Comparison of ENCODE assay signal across 18 mouse cellular contexts in genomic region chr1:152593831-152594549, GRCm38 (mm10).
DNase-seq lines count a peak whose midpoint lies in the region; ATAC-seq lines count a peak whose summit lies in the region.
"Had no signal": no experiment of that assay in that cellular context is flagged by ENCODE, and none has a peak within 500 bp of the region (broad histone marks: within the 10 kb centered on the region; RNA-seq: fewer than 3 reads in every experiment).

No protein-coding gene starts in this region.

- H3K9me3 ChIP-seq in kidney, embryonic 16.5 days (ENCODE audit: low read length) = no peaks in the 10 kb centered on the region
- H3K9me3 ChIP-seq in heart, embryonic 16.5 days (replicated peaks; ENCODE audit: control insufficient read depth, low read length) = no peaks in the 10 kb centered on the region
- H3K9me3 ChIP-seq: embryonic facial prominence, embryonic 15.5 days; hindbrain, embryonic 15.5 days; midbrain, embryonic 12.5 days; neural tube, embryonic 12.5 days had no signal

- H3K4me2 ChIP-seq in kidney, embryonic 16.5 days (replicated peaks; ENCODE audit: low read depth, low read length) = no peak overlapping the region
- H3K4me2 ChIP-seq in heart, embryonic 16.5 days (ENCODE audit: low read depth, low read length) = no peak overlapping the region
- H3K4me2 ChIP-seq: embryonic facial prominence, embryonic 15.5 days; hindbrain, embryonic 15.5 days; midbrain, embryonic 12.5 days; neural tube, embryonic 12.5 days had no signal

- ATAC-seq in kidney, embryonic 16.5 days (ENCODE audit: low FRiP score, low TSS enrichment) = no peak
- ATAC-seq in heart, embryonic 16.5 days (replicated peaks; ENCODE audit: extremely low read depth, insufficient read depth, low FRiP score) = no peak
- no peak for ATAC-seq in erythroblast, adult 5-6 weeks (replicated peaks; ENCODE audit: low FRiP score, poor library complexity, severe bottlenecking)
- ATAC-seq: activated CD4-positive, CD25-positive, alpha-beta regulatory T cell, adult 4 months; lung, postnatal 0 days had no signal

- 87% methylated on average over 9 of the region's 9 CpGs for WGBS in kidney, embryonic 16.5 days
- WGBS in heart, embryonic 16.5 days = 72% methylated on average over 9 of the region's 9 CpGs

- no peaks in the 10 kb centered on the region for H3K27me3 ChIP-seq in kidney, embryonic 16.5 days (ENCODE audit: insufficient read depth, low read length)
- H3K27me3 ChIP-seq in heart, embryonic 16.5 days (ENCODE audit: control insufficient read depth, insufficient read depth, low read length) = no peaks in the 10 kb centered on the region
- H3K27me3 ChIP-seq: embryonic facial prominence, embryonic 15.5 days; hindbrain, embryonic 15.5 days; midbrain, embryonic 12.5 days; neural tube, embryonic 12.5 days had no signal

- H3K36me3 ChIP-seq in kidney, embryonic 16.5 days (ENCODE audit: insufficient read depth, low read length) = no peaks in the 10 kb centered on the region
- no peaks in the 10 kb centered on the region for H3K36me3 ChIP-seq in heart, embryonic 16.5 days (ENCODE audit: control insufficient read depth, insufficient read depth)
- H3K36me3 ChIP-seq: embryonic facial prominence, embryonic 15.5 days; G1E; hindbrain, embryonic 15.5 days; midbrain, embryonic 12.5 days; neural tube, embryonic 12.5 days had no signal

- no peak overlapping the region for H3K4me3 ChIP-seq in kidney, embryonic 16.5 days (ENCODE audit: low read length)
- H3K4me3 ChIP-seq in heart, embryonic 16.5 days (ENCODE audit: low read length) = no peak overlapping the region
- H3K4me3 ChIP-seq: embryonic facial prominence, embryonic 15.5 days; hindbrain, embryonic 15.5 days; left cerebral cortex, adult 2 months; midbrain, embryonic 12.5 days; neural tube, embryonic 12.5 days had no signal

- peak; percentile 29 to 58 for DNase-seq in frontal cortex, adult 2 months (ENCODE audit: extremely low spot score in 1 of 2, low spot score in 1 of 2)
- no peak for DNase-seq in frontal cortex, postnatal 25 days (ENCODE audit: low spot score in 2 of 2)
- no peak for DNase-seq in kidney, adult 9 months
- peak; percentile 54 for DNase-seq in telencephalon, adult 2 months (ENCODE audit: low read depth, low spot score)
- no peak for DNase-seq in spleen, postnatal 36 days (ENCODE audit: low spot score in 2 of 2)
- DNase-seq: cerebellum, postnatal 10 days had no signal

- peak overlapping the region; percentile 44 for H3K27ac ChIP-seq in kidney, embryonic 16.5 days (ENCODE audit: low read length)
- H3K27ac ChIP-seq in heart, embryonic 16.5 days (ENCODE audit: low read length) = peak overlapping the region; percentile 73
- H3K27ac ChIP-seq: embryonic facial prominence, embryonic 15.5 days; hindbrain, embryonic 15.5 days; kidney, postnatal 0 days; left cerebral cortex, adult 2 months; midbrain, embryonic 12.5 days; neural tube, embryonic 12.5 days had no signal

- H3K9ac ChIP-seq in kidney, embryonic 16.5 days (replicated peaks; ENCODE audit: low read length) = no peak overlapping the region
- H3K9ac ChIP-seq in heart, embryonic 16.5 days (ENCODE audit: low read length) = no peak overlapping the region
- H3K9ac ChIP-seq: embryonic facial prominence, embryonic 15.5 days; hindbrain, embryonic 15.5 days; midbrain, embryonic 12.5 days; neural tube, embryonic 12.5 days had no signal

- H3K4me1 ChIP-seq in kidney, embryonic 16.5 days (ENCODE audit: insufficient read depth, low read length) = peaks cover 40% of the 10 kb centered on the region
- peaks cover 74% of the 10 kb centered on the region for H3K4me1 ChIP-seq in heart, embryonic 16.5 days (ENCODE audit: control insufficient read depth, insufficient read depth, low read length)

Comparison
In these comparisons a context has a peak if more than half of its experiments do, and no peak if none do; other contexts are left out.
1. DNase-seq: peak in frontal cortex, adult 2 months (2 of 2) and telencephalon, adult 2 months (single experiment); none in frontal cortex, postnatal 25 days (0 of 2), kidney, adult 9 months (single experiment) and spleen, postnatal 36 days (0 of 2).